Mouse (Mus musculus) bone marrow macrophage, adult 2 months (primary cell): Measurements from ENCODE around the gene Gng2.

Experiments
- CTCF ChIP-seq: IDR thresholded peaks from 2 replicates; pipeline ENCODE4 v1.5.1; 2012; ENCODE audit warnings: low read depth, mild to moderate bottlenecking, low read length, moderate library complexity
- POLR2A ChIP-seq: IDR thresholded peaks from 2 replicates; pipeline ENCODE4 v1.6.1; 2012; ENCODE audit warnings: mild to moderate bottlenecking, low read depth, low read length, borderline replicate concordance

DNA sequence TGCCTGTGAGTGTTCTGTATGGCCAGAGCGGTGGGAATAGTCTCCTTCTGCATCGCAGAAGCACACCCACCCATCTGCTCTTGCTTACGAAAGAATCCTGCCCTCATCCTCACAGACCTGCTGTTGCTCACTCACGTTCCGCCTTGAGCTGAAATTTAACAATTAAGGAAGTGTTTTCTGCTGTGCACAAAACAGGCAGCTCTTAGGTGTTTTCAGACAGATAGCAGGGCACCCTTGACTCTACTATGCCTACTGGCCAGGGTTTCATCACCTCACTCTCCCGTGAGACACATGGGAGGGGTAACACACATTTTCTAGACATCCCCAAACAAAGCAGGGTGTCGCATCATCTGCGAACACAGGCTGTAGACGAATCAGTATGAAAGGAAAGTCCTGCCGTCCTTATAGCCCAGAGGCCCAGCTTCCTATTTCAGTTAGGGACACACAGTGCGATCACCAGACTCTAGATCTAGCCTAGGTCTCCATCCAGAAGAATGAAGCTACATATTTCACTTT lies 2.4 kb downstream of the Gng2 start:
- no peak for TF ChIP-seq CTCF
- no peak for TF ChIP-seq POLR2A
